Mouse (Mus musculus) small intestine, adult 2 months (tissue): ENCODE data around the gene Frmd3.

ENCODE experiments used
- CTCF ChIP-seq: fragments of 200-500 bp; IDR thresholded peaks from 2 replicates; pipeline ENCODE4 v1.5.1; 2012; ENCODE audit warnings: low read depth, mild to moderate bottlenecking, control low read depth, inconsistent platforms, low read length, moderate library complexity, mixed read lengths; ENCODE audit not compliant: insufficient replicate concordance, insufficient read length; ENCODE audit errors: extremely low read depth
- POLR2A ChIP-seq: fragments of 200-500 bp; IDR thresholded peaks from 2 replicates; pipeline ENCODE4 v1.6.1; 2012; ENCODE audit warnings: low read depth, mild to moderate bottlenecking, control low read depth, inconsistent platforms, low read length, moderate library complexity

DNA sequence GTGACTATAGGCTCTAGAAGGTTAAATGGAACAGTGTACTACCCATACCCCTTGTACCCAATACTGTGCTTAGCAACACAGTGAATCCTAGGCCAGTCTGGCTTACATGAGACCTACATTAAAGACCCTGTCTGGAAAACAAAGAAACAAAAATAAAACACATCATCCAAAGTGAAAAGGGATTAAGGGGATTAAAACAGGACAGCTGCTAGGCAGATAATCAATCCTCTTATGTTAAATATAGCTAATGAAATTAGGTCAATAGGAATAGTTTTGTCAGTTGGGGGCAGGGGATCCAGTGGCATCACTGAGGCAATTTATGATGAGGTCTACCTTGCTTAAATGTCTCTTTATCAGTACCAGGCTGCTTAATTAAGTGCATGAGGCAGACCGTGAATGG, 228.9 kb downstream of the Frmd3 start, which contains the start of gene Kdm4c:
- TF ChIP-seq POLR2A (no peak), CTCF (no peak)
